Mouse (Mus musculus): ENCODE data around the gene Gpatch8.

GRCm38 (mm10) chr11:102539690-102540089, 16.5 kb downstream of the Gpatch8 start:
- TF ChIP-seq CTCF (IDR thresholded peaks at IDR 0.05; ENCODE audit: extremely low read depth, insufficient read length, insufficient replicate concordance, low read depth, low read length): no peak
- no peak for TF ChIP-seq POLR2A (IDR thresholded peaks at IDR 0.05; ENCODE audit: low read depth, low read length)
